Mouse (Mus musculus) limb, embryonic 12.5 days (tissue): ENCODE measurements around the gene Tubgcp3. TPM values are rescaled to one million over a fixed set of nuclear protein-coding genes. Genes with fewer than 3 reads are reported as not detected.
"Not testable (repeated sequence)": the region's sequence is repeated elsewhere in the genome, so short reads cannot be mapped to it uniquely, and the experiment has no call there.

Experiments
- ATAC-seq: fragments of 200-750 bp; cut with Nextera tagmentation; 2 replicates; pipeline ENCODE4 v1.8.0; 2017; ENCODE audit warnings: low read depth, moderate TSS enrichment; ENCODE audit not compliant: insufficient number of reproducible peaks, insufficient read depth, low FRiP score, low TSS enrichment
- H3K27ac ChIP-seq: fragments of 300-500 bp; sonication (generic); 2 replicates; pipeline ENCODE4 v1.5.1; 2016; ENCODE audit warnings: mild to moderate bottlenecking, moderate library complexity
- H3K27me3 ChIP-seq: fragments of 300-500 bp; sonication (generic); 2 replicates; pipeline ENCODE4 v1.6.1; 2016; ENCODE audit warnings: mild to moderate bottlenecking, moderate library complexity
- H3K36me3 ChIP-seq: fragments of 300-500 bp; sonication (generic); 2 replicates; pipeline ENCODE4 v1.6.1; 2016; ENCODE audit warnings: mild to moderate bottlenecking, moderate library complexity
- H3K4me1 ChIP-seq: fragments of 300-500 bp; sonication (generic); replicated peaks from 2 replicates; pipeline ENCODE4 v1.6.1; 2016
- H3K4me2 ChIP-seq: fragments of 300-500 bp; sonication (generic); 2 replicates; pipeline ENCODE4 v1.6.1; 2016; ENCODE audit warnings: mild to moderate bottlenecking, moderate library complexity
- H3K4me3 ChIP-seq: fragments of 300-500 bp; sonication (generic); replicated peaks from 2 replicates; pipeline ENCODE4 v1.5.1; 2016; ENCODE audit warnings: mild to moderate bottlenecking
- H3K9ac ChIP-seq: fragments of 300-500 bp; sonication (generic); replicated peaks from 2 replicates; pipeline ENCODE4 v1.6.1; 2016; ENCODE audit warnings: mild to moderate bottlenecking, moderate library complexity
- H3K9me3 ChIP-seq: fragments of 300-500 bp; sonication (generic); 2 replicates; pipeline ENCODE4 v1.6.1; 2016; ENCODE audit warnings: mild to moderate bottlenecking, moderate library complexity
- WGBS: fragments of 180-500 bp; shearing (Covaris S2); methylation state at CpG from one replicate; pipeline ENCODE4 v1.1.7; 2016; 5-methylcytosine and 5-hydroxymethylcytosine counted together
- polyA plus RNA-seq: library from polyadenylated mRNA; unstranded; fragments of >200 nt; fragmentation: Nextera tagmentation; extraction: Ambion mirVana; gene quantifications from 2 replicates; pipeline ENCODE4 v1.2.1, GENCODE M21; 2016

Gene Tubgcp3
- polyA plus RNA-seq, 1 experiment from 2014 or later: 48.2 TPM

DNA sequence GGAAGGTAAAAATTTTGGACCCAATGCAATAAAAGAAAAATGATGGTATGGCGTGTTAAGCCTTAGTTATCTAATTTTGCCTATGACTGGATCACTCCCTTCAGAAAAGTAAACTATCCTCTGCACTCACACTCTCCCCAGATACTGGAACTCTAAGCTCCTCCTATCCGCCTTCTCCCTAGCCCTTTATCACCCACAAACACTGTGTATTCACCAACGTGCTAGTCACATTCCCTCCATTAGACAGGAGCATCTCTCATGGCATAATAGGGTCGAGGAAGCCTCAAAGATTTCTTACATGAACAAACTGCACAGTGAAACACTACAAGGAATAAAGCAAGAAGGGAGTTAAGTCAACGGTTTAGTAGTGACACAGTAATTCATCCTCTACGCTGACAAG lies 1.1 kb downstream of the Tubgcp3 start:
- WGBS: 37% methylated on average over 6 of the region's 6 CpGs

DNA sequence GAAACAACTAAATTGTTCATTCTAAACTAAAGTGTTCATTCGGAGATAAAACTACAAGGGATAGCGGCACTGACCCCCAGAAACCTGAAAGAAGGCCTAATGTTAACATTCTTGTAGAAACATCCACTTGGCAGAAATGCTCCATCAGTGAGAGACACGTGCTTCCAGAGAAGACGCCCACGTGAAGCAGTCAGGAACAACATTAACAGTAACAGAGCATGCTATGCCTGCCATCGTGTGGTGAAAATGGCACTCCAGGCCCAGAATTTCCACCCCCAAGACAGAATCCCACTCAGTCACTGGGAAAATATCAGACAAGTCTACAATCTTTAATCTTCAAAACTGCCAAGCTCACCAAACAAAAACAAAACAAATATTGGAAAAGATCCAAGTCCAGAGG lies 3.2 kb downstream of the Tubgcp3 start:
- no peak overlapping the region for H3K4me2 ChIP-seq
- 92% methylated on average over 6 of the region's 6 CpGs for WGBS
- no peak for ATAC-seq
- H3K27ac ChIP-seq: no peak overlapping the region
- no peak overlapping the region for H3K4me3 ChIP-seq
- H3K36me3 ChIP-seq: 0 out of 2 replicates have a peak, but pooled peaks cover 5% of the 10 kb centered on the region
- H3K4me1 ChIP-seq: peaks cover 14% of the 10 kb centered on the region
- no peaks in the 10 kb centered on the region for H3K9me3 ChIP-seq
- H3K27me3 ChIP-seq: 0 out of 2 replicates have a peak, but pooled peaks cover 3% of the 10 kb centered on the region
- no peak overlapping the region for H3K9ac ChIP-seq

More for the DNA sequence above, 1.1 kb downstream of the Tubgcp3 start:
- Histone ChIP-seq H3K27me3 (0 out of 2 replicates have a peak, but pooled peaks cover 3% of the 10 kb centered on the region), H3K36me3 (0 out of 2 replicates have a peak, but pooled peaks cover 5% of the 10 kb centered on the region), H3K4me2 (peak overlapping the region; percentile 94), H3K9me3 (no peaks in the 10 kb centered on the region), H3K27ac (no peak overlapping the region), H3K4me1 (peaks cover 14% of the 10 kb centered on the region), H3K4me3 (peak overlapping the region; percentile 97), H3K9ac (peak overlapping the region; percentile 93)
- no peak for ATAC-seq

DNA sequence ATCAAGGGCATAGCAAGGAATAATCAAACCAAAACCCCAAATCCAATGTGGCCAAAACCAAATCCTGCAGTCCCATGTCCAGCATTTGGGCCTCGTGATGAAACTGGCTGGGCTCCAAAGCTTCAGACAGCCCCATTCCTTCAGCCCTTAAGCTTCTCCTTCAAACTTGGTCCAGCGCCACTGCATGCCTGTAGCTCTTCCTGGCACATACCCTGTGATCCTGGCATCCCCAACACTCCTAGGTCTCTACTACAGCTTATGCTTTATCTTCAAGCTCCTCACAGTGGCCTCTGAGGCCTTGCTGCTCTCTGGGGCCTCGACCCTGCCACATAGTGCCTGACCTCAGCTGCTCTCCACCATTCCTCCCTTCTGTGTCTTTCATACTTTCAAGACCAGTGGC lies 5.5 kb downstream of the Tubgcp3 start:
- H3K27me3 ChIP-seq, H3K27ac ChIP-seq, H3K9me3 ChIP-seq, H3K4me2 ChIP-seq, H3K4me1 ChIP-seq, H3K9ac ChIP-seq, H3K4me3 ChIP-seq, ATAC-seq: not testable (repeated sequence)
- WGBS: 93% methylated on average over 3 of the region's 3 CpGs
- H3K36me3 ChIP-seq: 0 out of 2 replicates have a peak, but pooled peaks cover 11% of the 10 kb centered on the region

DNA sequence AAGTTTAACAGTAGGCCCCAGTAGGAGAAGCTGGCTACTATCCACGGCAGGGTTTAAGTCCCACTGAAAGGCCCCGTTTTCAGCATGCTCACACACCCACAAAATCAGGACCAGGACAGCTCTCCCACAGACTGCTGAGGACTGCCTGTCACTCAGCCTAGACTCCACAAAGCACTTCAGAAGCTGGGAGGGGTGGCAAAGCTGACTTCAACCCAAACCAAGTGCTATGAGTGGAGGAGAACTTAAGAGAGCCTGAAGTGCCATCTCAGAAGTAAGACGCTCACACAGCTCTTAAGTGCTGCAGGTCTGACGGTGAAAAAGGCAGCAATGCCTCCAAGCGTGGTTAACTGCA lies 9.0 kb downstream of the Tubgcp3 start:
- H3K27me3 ChIP-seq: no peaks in the 10 kb centered on the region

DNA sequence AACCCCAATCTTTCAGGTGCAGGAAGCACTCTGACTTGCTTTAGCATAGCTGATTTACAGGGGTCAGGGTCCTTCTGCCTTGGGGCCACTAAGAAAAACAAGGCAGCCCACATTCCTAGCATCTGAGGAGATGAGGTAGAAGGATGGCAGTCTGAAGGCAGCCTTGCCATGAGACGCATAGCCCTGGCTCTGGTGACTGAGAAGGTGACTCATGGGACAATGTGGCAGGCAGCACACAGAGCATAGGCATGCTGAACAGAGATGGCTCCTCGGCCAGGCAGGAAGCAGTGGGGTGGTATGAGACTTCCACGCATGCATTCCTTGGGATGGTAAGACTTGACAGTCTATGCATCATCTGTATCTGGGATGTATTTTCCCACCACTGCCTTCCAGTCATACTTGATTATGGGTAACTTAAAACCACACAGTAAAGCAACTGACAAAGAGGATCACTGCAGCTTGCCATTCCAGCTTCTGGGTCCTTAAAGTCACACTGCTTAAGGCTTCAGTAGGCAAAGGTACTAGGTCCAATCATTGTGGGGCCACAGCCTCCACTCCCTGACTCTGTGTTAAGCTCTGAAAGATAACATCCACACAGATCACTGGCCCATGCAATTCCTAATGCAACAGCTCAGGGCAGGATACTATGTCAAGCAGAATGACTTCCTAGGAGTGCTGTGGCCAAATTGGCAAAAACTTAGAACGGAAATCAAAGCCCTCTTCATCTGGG lies 9.5 kb downstream of the Tubgcp3 start:
- H3K9me3 ChIP-seq: no peaks in the 10 kb centered on the region
- H3K4me2 ChIP-seq: no peak overlapping the region
- H3K27ac ChIP-seq: no peak overlapping the region
- no peaks in the 10 kb centered on the region for H3K4me1 ChIP-seq
- H3K36me3 ChIP-seq: peaks cover 44% of the 10 kb centered on the region
- H3K4me3 ChIP-seq: no peak overlapping the region
- H3K27me3 ChIP-seq: no peaks in the 10 kb centered on the region
- 87% methylated on average over 4 of the region's 4 CpGs for WGBS
- H3K9ac ChIP-seq: no peak overlapping the region
- no peak for ATAC-seq

More for the DNA sequence above, 9.0 kb downstream of the Tubgcp3 start:
- Histone ChIP-seq H3K4me1 (no peaks in the 10 kb centered on the region), H3K27ac (no peak overlapping the region), H3K4me2 (no peak overlapping the region), H3K9me3 (no peaks in the 10 kb centered on the region), H3K4me3 (no peak overlapping the region), H3K36me3 (peaks cover 39% of the 10 kb centered on the region), H3K9ac (no peak overlapping the region)
- WGBS: 84% methylated on average over 5 of the region's 5 CpGs
- ATAC-seq: no peak

DNA sequence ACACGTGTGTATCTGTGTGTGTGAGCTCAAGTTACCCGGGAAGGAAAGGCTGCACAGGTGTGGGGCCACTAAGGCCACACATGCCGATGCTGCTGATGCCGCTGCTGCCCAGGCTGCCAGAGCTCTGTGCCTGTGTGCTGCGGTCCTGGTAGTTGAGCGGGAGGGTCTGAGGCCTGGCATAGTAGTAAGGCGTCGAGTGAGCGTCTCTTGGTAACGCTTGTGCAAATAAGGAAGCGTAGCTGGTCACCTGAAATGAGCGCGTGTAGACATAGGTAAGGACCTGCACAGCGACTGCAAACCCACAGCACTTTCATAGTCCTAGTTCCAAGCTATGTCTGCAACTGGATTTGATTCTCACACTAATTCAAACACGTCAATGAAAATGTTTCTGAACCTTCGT lies 14.6 kb downstream of the Tubgcp3 start:
- no peak overlapping the region for H3K4me3 ChIP-seq
- no peak overlapping the region for H3K9ac ChIP-seq
- H3K9me3 ChIP-seq: no peaks in the 10 kb centered on the region
- no peak overlapping the region for H3K4me2 ChIP-seq
- WGBS: 96% methylated on average over 16 of the region's 16 CpGs
- H3K36me3 ChIP-seq: peaks cover 92% of the 10 kb centered on the region
- no peaks in the 10 kb centered on the region for H3K4me1 ChIP-seq
- no peaks in the 10 kb centered on the region for H3K27me3 ChIP-seq
- no peak overlapping the region for H3K27ac ChIP-seq
- no peak for ATAC-seq

DNA sequence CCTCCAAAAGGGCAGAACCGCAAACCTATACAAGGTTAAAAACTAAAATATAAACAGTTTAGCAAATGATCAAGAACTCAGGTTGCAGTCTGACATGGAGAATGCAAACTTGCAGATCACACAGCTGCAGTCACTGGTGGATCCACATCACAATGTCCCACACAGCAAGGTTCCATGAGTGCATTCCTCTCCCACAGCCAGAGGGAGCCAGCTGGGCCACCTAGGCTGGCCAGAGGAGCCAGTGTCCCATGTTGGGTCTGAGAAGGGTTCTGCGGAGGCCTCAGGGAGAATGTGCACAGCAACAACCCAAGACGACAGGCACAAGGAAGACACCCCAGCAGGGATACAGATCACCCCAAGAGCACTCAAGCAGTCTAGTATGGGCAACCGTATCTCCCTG lies 20.8 kb downstream of the Tubgcp3 start:
- Histone ChIP-seq H3K9ac (no peak overlapping the region), H3K27ac (0 out of 2 replicates have a peak overlapping the region, but pooled peaks have one; percentile 60), H3K27me3 (no peaks in the 10 kb centered on the region), H3K9me3 (no peaks in the 10 kb centered on the region), H3K36me3 (peaks cover 86% of the 10 kb centered on the region), H3K4me2 (no peak overlapping the region), H3K4me3 (no peak overlapping the region), H3K4me1 (peaks cover 16% of the 10 kb centered on the region)
- ATAC-seq: no peak
- WGBS: 63% methylated on average over 4 of the region's 4 CpGs

DNA sequence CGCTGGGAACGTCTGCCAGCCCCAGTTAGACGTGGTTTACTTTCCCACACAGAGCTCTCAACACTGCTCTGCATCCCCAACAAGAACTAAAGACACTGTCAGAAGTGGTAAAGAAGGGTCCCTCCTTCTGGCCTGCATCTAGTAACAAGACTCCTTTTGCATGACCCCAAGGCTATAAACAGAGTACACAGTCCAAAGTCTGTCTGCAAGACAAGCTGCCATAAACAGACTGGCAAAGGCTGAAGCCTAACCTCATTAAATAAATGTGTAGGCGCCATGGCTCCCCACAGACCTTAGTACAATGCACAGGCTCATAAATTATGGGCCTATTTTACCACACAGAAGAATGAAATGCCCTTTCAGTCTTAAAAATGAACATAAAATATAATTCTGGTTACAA lies 21.6 kb downstream of the Tubgcp3 start:
- Histone ChIP-seq H3K4me1 (peaks cover 16% of the 10 kb centered on the region), H3K27me3 (no peaks in the 10 kb centered on the region), H3K9ac (no peak overlapping the region), H3K4me3 (no peak overlapping the region), H3K9me3 (no peaks in the 10 kb centered on the region), H3K27ac (peak overlapping the region; percentile 32; the same call in 1 of the 2 replicates), H3K4me2 (no peak overlapping the region), H3K36me3 (peaks cover 85% of the 10 kb centered on the region)
- no peak for ATAC-seq
- 51% methylated on average over 4 of the region's 4 CpGs for WGBS

DNA sequence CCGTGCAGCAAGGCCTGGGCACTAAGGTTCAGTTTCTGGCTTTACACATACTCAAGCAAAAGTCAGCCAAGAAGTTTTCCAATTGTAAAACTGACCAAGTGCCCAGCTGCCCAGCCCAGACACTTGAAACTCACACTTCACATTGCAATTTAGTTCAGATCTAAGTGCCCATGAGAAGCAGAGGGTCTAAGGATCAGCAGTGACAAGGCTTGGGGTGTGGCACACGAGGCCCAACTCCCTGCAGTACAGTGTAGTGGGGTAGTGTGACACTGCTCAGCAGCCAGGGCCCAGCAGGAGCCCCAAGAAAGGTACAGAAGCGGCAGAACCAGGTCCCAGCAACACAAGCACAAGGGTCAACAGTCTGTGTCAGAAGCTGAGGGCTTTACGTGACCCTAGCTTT lies 23.1 kb downstream of the Tubgcp3 start:
- 0 out of 2 replicates have a peak overlapping the region, but pooled peaks have one; percentile 7 for H3K27ac ChIP-seq
- H3K4me1 ChIP-seq: peaks cover 16% of the 10 kb centered on the region
- no peak overlapping the region for H3K4me3 ChIP-seq
- H3K9ac ChIP-seq: no peak overlapping the region
- H3K9me3 ChIP-seq: no peaks in the 10 kb centered on the region
- no peak for ATAC-seq
- WGBS: 92% methylated on average over 4 of the region's 4 CpGs
- peaks cover 85% of the 10 kb centered on the region for H3K36me3 ChIP-seq
- no peaks in the 10 kb centered on the region for H3K27me3 ChIP-seq
- no peak overlapping the region for H3K4me2 ChIP-seq

DNA sequence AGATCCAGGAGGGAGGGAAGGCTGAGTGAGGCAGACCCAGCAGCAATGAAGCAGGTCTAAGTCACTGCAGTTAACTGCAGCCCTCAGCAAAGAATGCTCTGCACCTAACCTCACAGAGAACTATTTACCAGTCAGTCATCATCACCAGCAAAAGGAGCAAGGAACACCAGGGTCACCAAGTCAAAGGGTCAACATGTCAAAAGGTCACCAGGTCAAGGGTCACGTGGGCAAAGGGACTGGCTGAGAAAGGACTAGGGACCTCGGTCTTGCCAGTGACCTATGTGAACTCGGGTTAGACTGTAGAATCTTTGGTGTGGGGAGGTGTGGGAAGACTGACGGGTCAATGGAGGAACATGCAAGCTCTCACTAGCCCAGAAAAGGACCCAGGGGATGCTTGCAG lies 25.5 kb downstream of the Tubgcp3 start:
- 69% methylated on average over 4 of the region's 4 CpGs for WGBS
- peaks cover 16% of the 10 kb centered on the region for H3K4me1 ChIP-seq
- no peaks in the 10 kb centered on the region for H3K9me3 ChIP-seq
- H3K27ac ChIP-seq: no peak overlapping the region
- ATAC-seq: no peak
- peaks cover 70% of the 10 kb centered on the region for H3K36me3 ChIP-seq
- no peak overlapping the region for H3K4me3 ChIP-seq
- H3K27me3 ChIP-seq: no peaks in the 10 kb centered on the region
- no peak overlapping the region for H3K9ac ChIP-seq
- no peak overlapping the region for H3K4me2 ChIP-seq

DNA sequence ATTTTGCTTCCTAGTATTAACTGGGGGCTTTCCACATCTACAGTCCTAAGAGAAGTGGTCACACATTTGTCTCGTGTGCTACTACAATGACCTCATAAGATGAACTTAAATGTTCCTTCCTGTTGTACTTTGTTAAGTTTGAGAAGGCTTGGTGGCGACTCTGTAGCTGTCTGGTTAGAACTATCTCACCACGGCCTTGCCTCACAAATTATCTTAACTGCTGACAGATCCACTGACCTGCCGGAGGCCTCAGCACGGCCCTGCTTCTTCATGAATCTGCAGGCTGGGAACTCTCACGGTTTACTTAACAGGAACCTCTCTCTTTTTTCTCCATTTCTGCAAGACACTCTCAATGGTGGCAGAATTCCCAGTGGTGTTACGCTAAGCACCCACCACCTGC lies 27.2 kb downstream of the Tubgcp3 start:
- no peak overlapping the region for H3K4me3 ChIP-seq
- no peak overlapping the region for H3K9ac ChIP-seq
- H3K4me1 ChIP-seq: no peaks in the 10 kb centered on the region; the same call in 1 of the 2 replicates
- no peak overlapping the region for H3K4me2 ChIP-seq
- no peak for ATAC-seq
- no peaks in the 10 kb centered on the region for H3K27me3 ChIP-seq
- WGBS: 76% methylated on average over 7 of the region's 7 CpGs
- no peaks in the 10 kb centered on the region for H3K9me3 ChIP-seq
- peaks cover 80% of the 10 kb centered on the region for H3K36me3 ChIP-seq
- H3K27ac ChIP-seq: no peak overlapping the region

DNA sequence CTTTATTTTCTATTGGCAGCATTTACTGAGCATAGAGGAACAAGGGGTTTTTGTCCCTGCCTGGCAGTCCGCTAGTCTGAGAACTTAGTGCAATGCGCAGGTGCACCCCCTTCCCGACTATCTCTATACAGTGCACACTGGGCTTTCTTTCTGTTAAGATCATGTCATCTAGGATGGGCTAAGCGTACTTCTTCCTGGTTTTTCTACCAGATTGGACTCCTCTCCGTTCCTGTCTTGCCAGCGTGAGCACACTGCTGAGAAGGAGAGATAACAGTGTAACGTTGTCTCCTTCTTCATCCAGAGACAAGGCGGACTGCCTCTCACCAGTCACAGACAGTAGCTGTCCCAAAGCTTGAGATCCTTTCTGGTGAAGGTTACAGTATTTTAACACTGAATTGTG lies 27.7 kb downstream of the Tubgcp3 start:
- WGBS: 93% methylated on average over 8 of the region's 8 CpGs
- peaks cover 81% of the 10 kb centered on the region for H3K36me3 ChIP-seq
- ATAC-seq: no peak

More for the DNA sequence above, 27.7 kb downstream of the Tubgcp3 start:
- no peaks in the 10 kb centered on the region for H3K27me3 ChIP-seq
- H3K4me1 ChIP-seq: no peaks in the 10 kb centered on the region; the same call in 1 of the 2 replicates
- no peak overlapping the region for H3K4me3 ChIP-seq
- H3K9ac ChIP-seq: no peak overlapping the region
- H3K27ac ChIP-seq: no peak overlapping the region
- no peaks in the 10 kb centered on the region for H3K9me3 ChIP-seq
- H3K4me2 ChIP-seq: no peak overlapping the region
